Mouse (Mus musculus) kidney, embryonic 14.5 days (tissue): ENCODE measurements around the gene Commd2. TPM values are rescaled to one million over a fixed set of nuclear protein-coding genes. Genes with fewer than 3 reads are reported as not detected.
A peak's percentile ranks its signal among the peaks of the same experiment; 100 is the strongest.

ENCODE experiments used
- ATAC-seq: fragments of 200-750 bp; cut with Nextera tagmentation; 2 replicates; pipeline ENCODE4 v1.8.0; 2017; ENCODE audit warnings: moderate number of reproducible peaks, mild to moderate bottlenecking, moderate TSS enrichment, moderate library complexity; ENCODE audit not compliant: low FRiP score, low TSS enrichment
- H3K27ac ChIP-seq: fragments of 300-500 bp; sonication (generic); 2 replicates; pipeline ENCODE4 v1.5.1; 2014; ENCODE audit warnings: low read depth, mild to moderate bottlenecking, low read length, moderate library complexity, mixed read lengths
- H3K27me3 ChIP-seq: fragments of 300-500 bp; sonication (generic); 2 replicates; pipeline ENCODE4 v1.6.1; 2014; ENCODE audit warnings: mild to moderate bottlenecking, low read length; ENCODE audit not compliant: control insufficient read depth, insufficient read depth
- H3K36me3 ChIP-seq: fragments of 300-500 bp; sonication (generic); 2 replicates; pipeline ENCODE4 v1.6.1; 2014; ENCODE audit warnings: low read length, mixed read lengths; ENCODE audit not compliant: control insufficient read depth, insufficient read depth
- H3K4me1 ChIP-seq: fragments of 300-500 bp; sonication (generic); 2 replicates; pipeline ENCODE4 v1.6.1; 2014; ENCODE audit warnings: low read length, mixed read lengths; ENCODE audit not compliant: control insufficient read depth, insufficient read depth
- H3K4me2 ChIP-seq: fragments of 300-500 bp; sonication (generic); replicated peaks from 2 replicates; pipeline ENCODE4 v1.6.1; 2014; ENCODE audit warnings: low read depth, mild to moderate bottlenecking, low read length
- H3K4me3 ChIP-seq: fragments of 300-500 bp; sonication (generic); 2 replicates; pipeline ENCODE4 v1.5.1; 2014; ENCODE audit warnings: mild to moderate bottlenecking, low read length
- H3K9ac ChIP-seq: fragments of 300-500 bp; sonication (generic); 2 replicates; pipeline ENCODE4 v1.6.1; 2014; ENCODE audit warnings: low read depth, mild to moderate bottlenecking, low read length, moderate library complexity
- H3K9me3 ChIP-seq: fragments of 300-500 bp; sonication (generic); 2 replicates; pipeline ENCODE4 v1.6.1; 2016; ENCODE audit warnings: low read length; ENCODE audit not compliant: control insufficient read depth
- WGBS: fragments of 180-500 bp; shearing (Covaris S2); extraction: QIAGEN DNeasy Blood & Tissue Kit; methylation state at CpG from one replicate; pipeline ENCODE4 v1.1.7; 2014; 5-methylcytosine and 5-hydroxymethylcytosine counted together
- polyA plus RNA-seq: library from polyadenylated mRNA; unstranded; fragments of >200 nt; fragmentation: Nextera tagmentation; extraction: Ambion mirVana; gene quantifications from 2 replicates; pipeline ENCODE4 v1.2.1, GENCODE M21; 2014

Gene Commd2
- 82.2 and 97.4 TPM in 2 replicates for polyA plus RNA-seq

- WGBS = under 1% methylated on average over 42 of the region's 42 CpGs
- Histone ChIP-seq H3K9me3 (no peaks in the 10 kb centered on the region), H3K27ac (peak within 1 kb of the TSS; percentile 82), H3K9ac (peak within 1 kb of the TSS; percentile 80), H3K4me2 (peak within 1 kb of the TSS; percentile 65), H3K4me1 (peaks cover 3% of the 10 kb centered on the region; the same call in 1 of the 2 replicates), H3K36me3 (peaks cover 5% of the 10 kb centered on the region; the same call in 1 of the 2 replicates), H3K27me3 (no peaks in the 10 kb centered on the region), H3K4me3 (peak within 1 kb of the TSS; percentile 77)
- ATAC-seq = peak; percentile 98
Measured at GRCm38 (mm10) chr3:57651231-57651864, at the start of gene Commd2. Gene Commd2 (minus strand): TSS chr3:57651715.

- Histone ChIP-seq H3K9ac (no peak overlapping the region), H3K4me2 (no peak overlapping the region), H3K4me3 (no peak overlapping the region), H3K27ac (no peak overlapping the region), H3K27me3 (no peaks in the 10 kb centered on the region), H3K4me1 (no peaks in the 10 kb centered on the region), H3K9me3 (no peaks in the 10 kb centered on the region), H3K36me3 (no peaks in the 10 kb centered on the region)
- WGBS = 92% methylated on average over 9 of the region's 9 CpGs
- ATAC-seq = no peak
Measured at GRCm38 (mm10) chr3:57696779-57697178, 45.3 kb upstream of the Commd2 start.

- Histone ChIP-seq H3K36me3 (no peaks in the 10 kb centered on the region), H3K9ac (no peak overlapping the region), H3K4me2 (no peak overlapping the region), H3K27ac (no peak overlapping the region), H3K4me1 (no peaks in the 10 kb centered on the region), H3K27me3 (no peaks in the 10 kb centered on the region), H3K9me3 (no peaks in the 10 kb centered on the region), H3K4me3 (no peak overlapping the region)
- ATAC-seq = no peak
- WGBS = 83% methylated on average over 4 of the region's 4 CpGs
Measured at GRCm38 (mm10) chr3:57696249-57696648, 44.7 kb upstream of the Commd2 start.

GRCm38 (mm10) chr3:57692719-57693118 is 41.2 kb upstream of the Commd2 start, which contains the start of gene Ankub1:
Gene Ankub1 (minus strand): TSS chr3:57692799.
- no peak for ATAC-seq
- no peaks in the 10 kb centered on the region for H3K9me3 ChIP-seq
- no peak within 1 kb of the TSS for H3K4me2 ChIP-seq
- no peaks in the 10 kb centered on the region for H3K27me3 ChIP-seq
- no peak within 1 kb of the TSS for H3K4me3 ChIP-seq
- no peaks in the 10 kb centered on the region for H3K4me1 ChIP-seq
- no peaks in the 10 kb centered on the region for H3K36me3 ChIP-seq
- no peak within 1 kb of the TSS for H3K9ac ChIP-seq
- no peak within 1 kb of the TSS for H3K27ac ChIP-seq
- WGBS = 76% methylated on average over 2 of the region's 2 CpGs

- Histone ChIP-seq H3K36me3 (no peaks in the 10 kb centered on the region), H3K27me3 (no peaks in the 10 kb centered on the region), H3K4me3 (no peak overlapping the region), H3K4me2 (no peak overlapping the region), H3K9me3 (no peaks in the 10 kb centered on the region), H3K9ac (no peak overlapping the region), H3K4me1 (no peaks in the 10 kb centered on the region), H3K27ac (no peak overlapping the region)
- WGBS = 91% methylated on average over 4 of the region's 4 CpGs
- ATAC-seq = no peak
Measured at GRCm38 (mm10) chr3:57691772-57692171, 40.3 kb upstream of the Commd2 start.

GRCm38 (mm10) chr3:57677786-57678185 is 26.3 kb upstream of the Commd2 start:
- no peak overlapping the region for H3K9ac ChIP-seq
- ATAC-seq = no peak
- H3K4me3 ChIP-seq = no peak overlapping the region
- no peaks in the 10 kb centered on the region for H3K27me3 ChIP-seq
- no peaks in the 10 kb centered on the region for H3K9me3 ChIP-seq
- no peak overlapping the region for H3K4me2 ChIP-seq
- H3K36me3 ChIP-seq = no peaks in the 10 kb centered on the region
- no peak overlapping the region for H3K27ac ChIP-seq
- H3K4me1 ChIP-seq = no peaks in the 10 kb centered on the region

GRCm38 (mm10) chr3:57674075-57674474 is 22.6 kb upstream of the Commd2 start:
- Histone ChIP-seq H3K36me3 (no peaks in the 10 kb centered on the region), H3K9ac (no peak overlapping the region), H3K4me2 (no peak overlapping the region), H3K27ac (no peak overlapping the region), H3K4me1 (no peaks in the 10 kb centered on the region), H3K27me3 (no peaks in the 10 kb centered on the region), H3K9me3 (no peaks in the 10 kb centered on the region), H3K4me3 (no peak overlapping the region)
- 84% methylated on average over 2 of the region's 2 CpGs for WGBS
- no peak for ATAC-seq

GRCm38 (mm10) chr3:57673586-57673985 is 22.1 kb upstream of the Commd2 start:
- no peak overlapping the region for H3K4me2 ChIP-seq
- H3K36me3 ChIP-seq = no peaks in the 10 kb centered on the region
- no peak overlapping the region for H3K27ac ChIP-seq
- ATAC-seq = no peak
- H3K4me3 ChIP-seq = no peak overlapping the region
- no peak overlapping the region for H3K9ac ChIP-seq
- H3K9me3 ChIP-seq = no peaks in the 10 kb centered on the region
- no peaks in the 10 kb centered on the region for H3K4me1 ChIP-seq
- no peaks in the 10 kb centered on the region for H3K27me3 ChIP-seq
- WGBS = 86% methylated on average over 4 of the region's 4 CpGs

- Histone ChIP-seq H3K9ac (no peak overlapping the region; the same call in 1 of the 2 replicates), H3K36me3 (no peaks in the 10 kb centered on the region), H3K4me1 (no peaks in the 10 kb centered on the region), H3K9me3 (no peaks in the 10 kb centered on the region), H3K27me3 (no peaks in the 10 kb centered on the region), H3K27ac (no peak overlapping the region), H3K4me2 (no peak overlapping the region; the same call in 1 of the 2 replicates), H3K4me3 (no peak overlapping the region)
- peak; percentile 76; the same call in 1 of the 2 replicates for ATAC-seq
- 30% methylated on average over 14 of the region's 14 CpGs for WGBS
Measured at GRCm38 (mm10) chr3:57667054-57667723, 15.7 kb upstream of the Commd2 start.
